In the genomic region with DNA sequence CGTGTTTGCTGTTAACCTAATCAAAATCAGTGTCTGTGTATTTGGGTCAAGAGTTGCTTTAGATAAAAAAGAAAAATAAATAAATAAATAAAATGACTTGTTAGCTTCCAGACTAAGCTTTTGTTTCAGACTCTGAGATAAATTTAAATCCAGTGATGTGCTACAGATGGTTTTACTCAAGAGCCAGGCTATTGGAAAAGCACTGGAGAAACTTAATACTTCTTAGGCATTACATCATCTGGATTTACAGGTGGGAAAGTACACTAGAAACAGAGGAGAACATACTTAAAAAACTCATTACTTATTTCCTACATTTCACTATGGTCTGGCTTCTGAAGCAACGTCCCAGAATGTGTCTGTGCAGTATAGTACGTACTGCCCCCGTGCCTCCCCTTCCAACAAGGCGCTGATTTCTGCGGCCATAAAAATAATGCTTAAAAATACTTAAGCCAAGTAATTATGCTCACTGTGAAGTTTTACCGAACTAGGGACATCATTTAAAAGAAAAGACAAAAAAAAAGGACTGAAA, we compare ENCODE assay signal across 18 mouse cellular contexts. TPM values are rescaled to one million over a fixed set of nuclear protein-coding genes. Genes with fewer than 3 reads are reported as not detected.
DNase-seq lines count a peak whose midpoint lies in the region; ATAC-seq and TF ChIP-seq lines count a peak whose summit lies in the region.
"Had no signal": no experiment of that assay in that cellular context is flagged by ENCODE, and none has a peak within 500 bp of the region (broad histone marks: within the 10 kb centered on the region; RNA-seq: fewer than 3 reads in every experiment).

No protein-coding gene starts in this region.

- peak; percentile 11 for DNase-seq in heart, adult 8-10 months (ENCODE audit: low spot score)
- no peak for DNase-seq in heart, embryonic 10.5 days (ENCODE audit: low spot score)
- peak; percentile 22 for DNase-seq in lung, postnatal 0 days (ENCODE audit: low spot score)
- DNase-seq in lung, postnatal 36 days = no peak
- peak; percentile 43 for DNase-seq in forelimb bud, embryonic 11.5 days (ENCODE audit: low read depth, low spot score)
- no peak for DNase-seq in urinary bladder, postnatal 36 days (ENCODE audit: low spot score in 2 of 2)
- DNase-seq in layer of hippocampus, postnatal 36 days = no peak
- DNase-seq: adrenal gland, adult 8-10 months; kidney, adult 2 months; thymus, postnatal 36 days had no signal

- peaks cover 3% of the 10 kb centered on the region; the same call in 1 of the 2 replicates for H3K4me1 ChIP-seq in heart, embryonic 10.5 days
- peaks cover 10% of the 10 kb centered on the region; the same call in 1 of the 2 replicates for H3K4me1 ChIP-seq in lung, postnatal 0 days (ENCODE audit: insufficient read depth, low read depth, low read length)
- H3K4me1 ChIP-seq in stomach, embryonic 16.5 days (ENCODE audit: control insufficient read depth, insufficient read depth, low read length) = no peaks in the 10 kb centered on the region; the same call in 1 of the 2 replicates

- no peak for ATAC-seq in lung, postnatal 0 days
- no peak for ATAC-seq in stomach, embryonic 16.5 days (ENCODE audit: insufficient read depth, low FRiP score)

- no peaks in the 10 kb centered on the region for H3K27me3 ChIP-seq in heart, embryonic 10.5 days (ENCODE audit: insufficient read depth, poor library complexity, severe bottlenecking)
- no peaks in the 10 kb centered on the region for H3K27me3 ChIP-seq in lung, postnatal 0 days (replicated peaks; ENCODE audit: insufficient read depth, low read length)
- no peaks in the 10 kb centered on the region for H3K27me3 ChIP-seq in stomach, embryonic 16.5 days (ENCODE audit: control insufficient read depth, insufficient read depth, low read length)

- WGBS in heart, embryonic 10.5 days = 78% methylated on average over 7 of the region's 7 CpGs
- 58% methylated on average over 7 of the region's 7 CpGs for WGBS in lung, postnatal 0 days
- WGBS in stomach, embryonic 16.5 days = 47% methylated on average over 7 of the region's 7 CpGs

- no peaks in the 10 kb centered on the region for H3K9me3 ChIP-seq in heart, embryonic 10.5 days
- no peaks in the 10 kb centered on the region for H3K9me3 ChIP-seq in lung, postnatal 0 days (ENCODE audit: low read length)
- no peaks in the 10 kb centered on the region for H3K9me3 ChIP-seq in stomach, embryonic 16.5 days (replicated peaks; ENCODE audit: control insufficient read depth, low read length)

- no peak overlapping the region for H3K4me3 ChIP-seq in heart, embryonic 10.5 days
- no peak overlapping the region for H3K4me3 ChIP-seq in lung, postnatal 0 days (ENCODE audit: low read depth, low read length)
- H3K4me3 ChIP-seq in stomach, embryonic 16.5 days (replicated peaks; ENCODE audit: low read length) = peak overlapping the region; percentile 35; the same call in 1 of the 2 replicates

- H3K9ac ChIP-seq in lung, postnatal 0 days (replicated peaks; ENCODE audit: low read depth) = no peak overlapping the region
- H3K9ac ChIP-seq in stomach, embryonic 16.5 days (ENCODE audit: low read length) = no peak overlapping the region

- no peak for TF ChIP-seq CTCF in lung, postnatal 0 days (IDR thresholded peaks at IDR 0.05)

- no peaks in the 10 kb centered on the region for H3K36me3 ChIP-seq in heart, embryonic 10.5 days
- H3K36me3 ChIP-seq in lung, postnatal 0 days (ENCODE audit: insufficient read depth, low read length) = no peaks in the 10 kb centered on the region
- no peaks in the 10 kb centered on the region for H3K36me3 ChIP-seq in stomach, embryonic 16.5 days (ENCODE audit: control insufficient read depth, insufficient read depth, low read length)

- TF ChIP-seq EP300 in lung, postnatal 0 days (IDR thresholded peaks at IDR 0.05) = no peak

- no peak overlapping the region for H3K27ac ChIP-seq in heart, embryonic 10.5 days
- no peak overlapping the region for H3K27ac ChIP-seq in lung, postnatal 0 days (ENCODE audit: low read length)
- peak overlapping the region; percentile 66; the same call in 1 of the 2 replicates for H3K27ac ChIP-seq in stomach, embryonic 16.5 days (ENCODE audit: low read length)

- no peak overlapping the region for H3K4me2 ChIP-seq in lung, postnatal 0 days (replicated peaks; ENCODE audit: low read depth, low read length)
- H3K4me2 ChIP-seq in stomach, embryonic 16.5 days (ENCODE audit: low read depth, low read length) = peak overlapping the region; percentile 39; the same call in 1 of the 2 replicates
- H3K4me2 ChIP-seq: midbrain, embryonic 11.5 days had no signal

RNA-seq across cellular contexts. Expression of gene Mcu, which starts 21.2 kb away (rescaled TPM):
- total RNA-seq in heart, adult 8-10 months (2022) = 10 to 100 TPM; 19.4 to 25.7 (median 23.9) TPM
- polyA plus RNA-seq in heart, embryonic 10.5 days (2016; fragmentation: Nextera tagmentation; extraction: Ambion mirVana) = 19.4 and 27.1 TPM in 2 replicates
- 33.5 and 34.5 TPM in 2 replicates for polyA plus RNA-seq in lung, postnatal 0 days (2015; fragmentation: Nextera tagmentation; extraction: Ambion mirVana)
- polyA plus RNA-seq in stomach, embryonic 16.5 days (2015; fragmentation: Nextera tagmentation; extraction: Ambion mirVana) = 60.0 and 64.9 TPM in 2 replicates
- total RNA-seq in layer of hippocampus, postnatal 36 days (2021) = 10 to 100 TPM; 48.7 to 50.2 TPM

RNA-seq across cellular contexts. Expression of gene Gm10322, which starts 21.8 kb away (rescaled TPM):
- total RNA-seq in heart, adult 8-10 months (2022) = not detected
- not detected in 2 replicates for polyA plus RNA-seq in heart, embryonic 10.5 days (2016; fragmentation: Nextera tagmentation; extraction: Ambion mirVana)
- polyA plus RNA-seq in lung, postnatal 0 days (2015; fragmentation: Nextera tagmentation; extraction: Ambion mirVana) = not detected in 2 replicates
- polyA plus RNA-seq in stomach, embryonic 16.5 days (2015; fragmentation: Nextera tagmentation; extraction: Ambion mirVana) = not detected in 2 replicates
- total RNA-seq in layer of hippocampus, postnatal 36 days (2021) = not detected
- total RNA-seq: adrenal gland, adult 8-10 months; common myeloid progenitor, adult 5-6 weeks; gastrocnemius, adult 8-10 months; left cerebral cortex, adult 18-20 months had no signal
- polyA plus RNA-seq: forebrain, embryonic 11.5 days; hindbrain, embryonic 11.5 days; kidney, adult 2 months; liver, embryonic 16.5 days; midbrain, embryonic 11.5 days had no signal

Comparison
In these comparisons a context has a peak if more than half of its experiments do, and no peak if none do; other contexts are left out.
1. DNase-seq: peak in heart, adult 8-10 months (single experiment), lung, postnatal 0 days (single experiment) and forelimb bud, embryonic 11.5 days (single experiment); none in heart, embryonic 10.5 days (single experiment), lung, postnatal 36 days (single experiment), urinary bladder, postnatal 36 days (0 of 2) and layer of hippocampus, postnatal 36 days (0 of 2).